ENCODE assay signal across 21 mouse cellular contexts in the genomic region with DNA sequence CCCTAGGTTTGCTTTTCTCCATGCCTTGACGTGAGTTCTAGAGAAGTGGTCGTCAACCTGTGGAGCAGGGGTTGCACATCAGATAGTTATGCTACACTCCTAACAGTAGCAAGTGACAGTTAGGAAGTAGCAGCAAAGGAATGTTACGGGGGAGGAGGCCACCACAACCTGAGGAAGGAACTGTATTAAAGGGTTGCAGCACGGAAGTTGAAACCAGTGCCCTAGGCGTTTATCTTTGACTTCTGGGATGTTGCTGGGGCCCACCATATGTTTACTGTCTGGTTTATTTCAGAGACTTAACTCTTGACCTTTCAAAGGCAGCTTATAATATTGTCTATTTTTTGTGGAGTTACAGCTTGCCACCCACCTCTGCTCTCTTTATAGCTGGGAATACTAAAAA. TPM values are rescaled to one million over a fixed set of nuclear protein-coding genes. Genes with fewer than 3 reads are reported as not detected.
DNase-seq lines count a peak whose midpoint lies in the region; ATAC-seq and TF ChIP-seq lines count a peak whose summit lies in the region.
"Had no signal": no experiment of that assay in that cellular context is flagged by ENCODE, and none has a peak within 500 bp of the region (broad histone marks: within the 10 kb centered on the region; RNA-seq: fewer than 3 reads in every experiment).

No protein-coding gene starts in this region.

- H3K27me3 ChIP-seq in liver, embryonic 13.5 days, result no peaks in the 10 kb centered on the region
- H3K27me3 ChIP-seq in liver, embryonic 11.5 days (replicated peaks; ENCODE audit: control insufficient read depth, insufficient read depth, low read length), result no peaks in the 10 kb centered on the region
- H3K27me3 ChIP-seq: heart, embryonic 13.5 days; hindbrain, embryonic 15.5 days; intestine, embryonic 15.5 days had no signal

- TF ChIP-seq CTCF in left cerebral cortex, adult 2 months (IDR thresholded peaks at IDR 0.05), result no peak

- no peak for ATAC-seq in liver, embryonic 13.5 days (ENCODE audit: low read depth)
- ATAC-seq in liver, embryonic 11.5 days (replicated peaks; ENCODE audit: low FRiP score), result no peak
- ATAC-seq in granulocyte monocyte progenitor cell, adult 5-6 weeks (replicated peaks; ENCODE audit: poor library complexity, severe bottlenecking), result peak; percentile 57
- no peak for ATAC-seq in megakaryocyte-erythroid progenitor cell, adult 5-6 weeks (replicated peaks; ENCODE audit: low FRiP score, low TSS enrichment, poor library complexity, severe bottlenecking)
- ATAC-seq: CD4-positive, CD25-positive, alpha-beta regulatory T cell, adult 4 months; forebrain, postnatal 0 days; intestine, embryonic 15.5 days; midbrain, embryonic 16.5 days had no signal

- WGBS in liver, embryonic 13.5 days (ENCODE audit: insufficient replicate concordance), result 13% methylated on average over 5 of the region's 5 CpGs
- 20% methylated on average over 5 of the region's 5 CpGs for WGBS in liver, embryonic 11.5 days

- H3K9me3 ChIP-seq in liver, embryonic 13.5 days (replicated peaks), result no peaks in the 10 kb centered on the region
- H3K9me3 ChIP-seq in liver, embryonic 11.5 days (ENCODE audit: control insufficient read depth, low read length), result no peaks in the 10 kb centered on the region
- H3K9me3 ChIP-seq: heart, embryonic 13.5 days; hindbrain, embryonic 15.5 days; intestine, embryonic 15.5 days had no signal

- intact Hi-C loops in left cerebral cortex, adult 2 months (cut with DNase I), result no loop called here

- no peak overlapping the region for H3K4me3 ChIP-seq in liver, embryonic 13.5 days (replicated peaks)
- no peak overlapping the region for H3K4me3 ChIP-seq in liver, embryonic 11.5 days (ENCODE audit: low read depth, low read length)
- no peak overlapping the region for H3K4me3 ChIP-seq in left cerebral cortex, adult 2 months
- H3K4me3 ChIP-seq: heart, embryonic 13.5 days; hindbrain, embryonic 15.5 days; intestine, embryonic 15.5 days had no signal

- peaks cover 36% of the 10 kb centered on the region for H3K4me1 ChIP-seq in liver, embryonic 13.5 days (replicated peaks)
- H3K4me1 ChIP-seq in liver, embryonic 11.5 days (replicated peaks; ENCODE audit: control insufficient read depth, insufficient read depth, low read length), result peaks cover 21% of the 10 kb centered on the region
- H3K4me1 ChIP-seq: hindbrain, embryonic 15.5 days; intestine, embryonic 15.5 days had no signal

- peak overlapping the region; percentile 69; the same call in 1 of the 2 replicates for H3K27ac ChIP-seq in liver, embryonic 13.5 days
- no peak overlapping the region; the same call in 1 of the 2 replicates for H3K27ac ChIP-seq in liver, embryonic 11.5 days (ENCODE audit: low read depth, low read length)
- H3K27ac ChIP-seq in left cerebral cortex, adult 2 months, result no peak overlapping the region
- H3K27ac ChIP-seq: heart, embryonic 13.5 days; hindbrain, embryonic 15.5 days; intestine, embryonic 15.5 days had no signal

- DNase-seq in embryo, embryonic 10.5 days (ENCODE audit: low spot score), result peak; percentile 10
- DNase-seq in embryo, embryonic 11 days, result no peak
- DNase-seq in liver, embryonic 13.5 days, result no peak
- DNase-seq in liver, embryonic 11.5 days (ENCODE audit: low spot score), result no peak
- peak; percentile 45 for DNase-seq in thymus, postnatal 25 days
- DNase-seq in left cerebral cortex, adult 2 months (ENCODE audit: extremely low spot score in 1 of 2, low spot score in 2 of 2), result no peak
- DNase-seq: adrenal gland, postnatal 36 days; cerebellum, adult 18-20 months; cerebellum, postnatal 36 days; forebrain, postnatal 0 days; kidney, postnatal 36 days; left cerebral cortex, postnatal 4 days; right cerebral cortex, postnatal 14 days; spleen, adult 18-20 months had no signal

- no peak overlapping the region for H3K9ac ChIP-seq in liver, embryonic 13.5 days
- no peak overlapping the region for H3K9ac ChIP-seq in liver, embryonic 11.5 days (ENCODE audit: low read depth, low read length)
- H3K9ac ChIP-seq: forebrain, postnatal 0 days; heart, embryonic 13.5 days; hindbrain, embryonic 15.5 days; intestine, embryonic 15.5 days had no signal

- peaks cover 25% of the 10 kb centered on the region for H3K36me3 ChIP-seq in liver, embryonic 13.5 days
- peaks cover 3% of the 10 kb centered on the region; the same call in 1 of the 2 replicates for H3K36me3 ChIP-seq in liver, embryonic 11.5 days (ENCODE audit: control insufficient read depth, insufficient read depth, low read length)
- H3K36me3 ChIP-seq: intestine, embryonic 15.5 days had no signal

- H3K4me2 ChIP-seq in liver, embryonic 13.5 days, result no peak overlapping the region
- no peak overlapping the region for H3K4me2 ChIP-seq in liver, embryonic 11.5 days
- H3K4me2 ChIP-seq: heart, embryonic 13.5 days; hindbrain, embryonic 15.5 days; intestine, embryonic 15.5 days had no signal

RNA-seq across cellular contexts. Expression of gene Mpp4, which starts 8.7 kb away (rescaled TPM):
- 0.23 and 0.36 TPM in 2 replicates for polyA plus RNA-seq in liver, embryonic 13.5 days (2015; fragmentation: Nextera tagmentation; extraction: Ambion mirVana)
- polyA plus RNA-seq in liver, embryonic 11.5 days (2014; fragmentation: Nextera tagmentation; extraction: Ambion mirVana), result 0.47 and 0.52 TPM in 2 replicates
- total RNA-seq in granulocyte monocyte progenitor cell, adult 5-6 weeks (2014; fragmentation: Nextera tagmentation), result 2.1 and 2.9 TPM in 2 replicates
- 0.39 TPM in 1 of 2 replicates, not detected in the other for total RNA-seq in granulocyte monocyte progenitor cell, adult 5-6 weeks (2017)
- 0.76 and 1.7 TPM in 2 replicates for total RNA-seq in megakaryocyte-erythroid progenitor cell, adult 5-6 weeks (2014; fragmentation: Nextera tagmentation)
- 2.6 TPM in 1 of 2 replicates, not detected in the other for total RNA-seq in megakaryocyte-erythroid progenitor cell, adult 5-6 weeks (2017)
- total RNA-seq in left cerebral cortex, adult 2 months (2021), result 1 to 10 TPM; 1.6 to 1.7 TPM
- polyA plus RNA-seq: CD4-positive, CD25-positive, alpha-beta regulatory T cell, adult 4 months had no signal

RNA-seq across cellular contexts. Expression of gene Tmem237, which starts 51.7 kb away (rescaled TPM):
- 9.3 and 10.3 TPM in 2 replicates for polyA plus RNA-seq in liver, embryonic 13.5 days (2015; fragmentation: Nextera tagmentation; extraction: Ambion mirVana)
- 20.5 and 24.1 TPM in 2 replicates for polyA plus RNA-seq in liver, embryonic 11.5 days (2014; fragmentation: Nextera tagmentation; extraction: Ambion mirVana)
- total RNA-seq in granulocyte monocyte progenitor cell, adult 5-6 weeks (2014; fragmentation: Nextera tagmentation), result 9.7 and 16.4 TPM in 2 replicates
- total RNA-seq in granulocyte monocyte progenitor cell, adult 5-6 weeks (2017), result 11.6 and 15.3 TPM in 2 replicates
- 3.2 and 4.0 TPM in 2 replicates for total RNA-seq in megakaryocyte-erythroid progenitor cell, adult 5-6 weeks (2014; fragmentation: Nextera tagmentation)
- total RNA-seq in megakaryocyte-erythroid progenitor cell, adult 5-6 weeks (2017), result 3.6 and 9.3 TPM in 2 replicates
- total RNA-seq in left cerebral cortex, adult 2 months (2021), result 10 to 100 TPM; 30.8 to 31.9 TPM

Comparison
In these comparisons a context has a peak if more than half of its experiments do, and no peak if none do; other contexts are left out.
1. DNase-seq: peak in embryo, embryonic 10.5 days (single experiment) and thymus, postnatal 25 days (single experiment); none in embryo, embryonic 11 days (single experiment), liver, embryonic 13.5 days (single experiment), liver, embryonic 11.5 days (single experiment) and left cerebral cortex, adult 2 months (0 of 2).